Mouse (Mus musculus): ENCODE measurements at regions not wholly inside any gene's neighbourhood (a gene's known extent, or its start where the extent isn't known, plus 50 kb on each side); places are given as distances from the start of the nearest gene placed in this dataset.

- H3K27me3 ChIP-seq (replicated peaks; ENCODE audit: control insufficient read depth, insufficient read depth, low read length): no peaks in the 10 kb centered on the region
- H3K36me3 ChIP-seq (ENCODE audit: control insufficient read depth, insufficient read depth, low read length): no peaks in the 10 kb centered on the region
- no peak for DNase-seq
- no peak for TF ChIP-seq CTCF (conservative IDR thresholded peaks at IDR 0.05; ENCODE audit: insufficient read depth, insufficient read length, low read depth, low read length)
- no peak for TF ChIP-seq POLR2A (IDR thresholded peaks at IDR 0.05; ENCODE audit: low read depth, low read length)
- 23% methylated on average over 1 of the region's 1 CpGs for WGBS
- H3K27ac ChIP-seq (ENCODE audit: insufficient read depth, low read depth, low read length): no peak overlapping the region
- no peaks in the 10 kb centered on the region for H3K4me1 ChIP-seq (ENCODE audit: control insufficient read depth, insufficient read depth, low read length)
- H3K4me3 ChIP-seq (ENCODE audit: insufficient read depth, low read depth, low read length): no peak overlapping the region
Measured at GRCm38 (mm10) chr13:85506875-85507274, 217.9 kb upstream of the Rasa1 start.

GRCm38 (mm10) chr13:85506030-85506429 lies 217.1 kb upstream of the Rasa1 start:
- H3K27ac ChIP-seq (ENCODE audit: insufficient read depth, low read depth, low read length): no peak overlapping the region
- H3K4me3 ChIP-seq (ENCODE audit: insufficient read depth, low read depth, low read length): no peak overlapping the region
- WGBS: 68% methylated on average over 1 of the region's 1 CpGs
- no peaks in the 10 kb centered on the region for H3K27me3 ChIP-seq (replicated peaks; ENCODE audit: control insufficient read depth, insufficient read depth, low read length)
- TF ChIP-seq POLR2A (IDR thresholded peaks at IDR 0.05; ENCODE audit: low read depth, low read length): no peak
- no peak for TF ChIP-seq CTCF (conservative IDR thresholded peaks at IDR 0.05; ENCODE audit: insufficient read depth, insufficient read length, low read depth, low read length)
- H3K36me3 ChIP-seq (ENCODE audit: control insufficient read depth, insufficient read depth, low read length): no peaks in the 10 kb centered on the region
- no peaks in the 10 kb centered on the region for H3K4me1 ChIP-seq (ENCODE audit: control insufficient read depth, insufficient read depth, low read length)
- no peak for DNase-seq

DNA sequence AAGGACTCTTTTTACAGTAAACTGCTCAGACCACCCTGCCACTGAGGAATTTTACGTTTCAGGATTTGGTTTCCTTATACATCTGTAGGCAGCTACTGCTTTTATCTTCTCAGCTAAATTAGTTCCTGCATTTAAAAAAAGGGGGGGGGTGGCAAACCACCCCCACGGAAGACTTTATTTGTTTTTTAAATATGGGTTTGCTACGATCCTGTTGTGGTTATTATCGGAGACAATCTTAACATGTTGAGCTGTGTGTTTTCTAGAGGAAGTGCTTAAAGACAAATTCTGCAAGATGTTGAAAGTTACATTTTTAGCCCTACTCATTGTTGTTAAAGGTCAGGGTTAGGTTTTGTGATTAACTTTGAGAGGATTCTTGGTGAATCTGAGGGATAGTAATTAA lies 216.1 kb upstream of the Rasa1 start:
- Histone ChIP-seq H3K4me1 (ENCODE audit: control insufficient read depth, insufficient read depth, low read length) (no peaks in the 10 kb centered on the region), H3K27me3 (replicated peaks; ENCODE audit: control insufficient read depth, insufficient read depth, low read length) (no peaks in the 10 kb centered on the region), H3K4me3 (ENCODE audit: insufficient read depth, low read depth, low read length) (no peak overlapping the region), H3K27ac (ENCODE audit: insufficient read depth, low read depth, low read length) (no peak overlapping the region), H3K36me3 (ENCODE audit: control insufficient read depth, insufficient read depth, low read length) (no peaks in the 10 kb centered on the region)
- DNase-seq: no peak
- WGBS: 31% methylated on average over 4 of the region's 4 CpGs
- TF ChIP-seq POLR2A (IDR thresholded peaks at IDR 0.05; ENCODE audit: low read depth, low read length): no peak

- H3K36me3 ChIP-seq (ENCODE audit: control insufficient read depth, insufficient read depth, low read length): no peaks in the 10 kb centered on the region
- no peaks in the 10 kb centered on the region for H3K4me1 ChIP-seq (ENCODE audit: control insufficient read depth, insufficient read depth, low read length)
- no peak overlapping the region for H3K27ac ChIP-seq (ENCODE audit: insufficient read depth, low read depth, low read length)
- TF ChIP-seq CTCF (conservative IDR thresholded peaks at IDR 0.05; ENCODE audit: insufficient read depth, insufficient read length, low read depth, low read length) (no peak), POLR2A (IDR thresholded peaks at IDR 0.05; ENCODE audit: low read depth, low read length) (no peak)
- no peaks in the 10 kb centered on the region for H3K27me3 ChIP-seq (replicated peaks; ENCODE audit: control insufficient read depth, insufficient read depth, low read length)
- WGBS: 29% methylated on average over 4 of the region's 4 CpGs
- no peak overlapping the region for H3K4me3 ChIP-seq (ENCODE audit: insufficient read depth, low read depth, low read length)
- no peak for DNase-seq
Measured at GRCm38 (mm10) chr13:85504001-85504400, 215.1 kb upstream of the Rasa1 start.

- Histone ChIP-seq H3K27me3 (replicated peaks; ENCODE audit: control insufficient read depth, insufficient read depth, low read length) (no peaks in the 10 kb centered on the region), H3K4me3 (ENCODE audit: insufficient read depth, low read depth, low read length) (no peak overlapping the region), H3K4me1 (ENCODE audit: control insufficient read depth, insufficient read depth, low read length) (no peaks in the 10 kb centered on the region), H3K36me3 (ENCODE audit: control insufficient read depth, insufficient read depth, low read length) (no peaks in the 10 kb centered on the region), H3K27ac (ENCODE audit: insufficient read depth, low read depth, low read length) (no peak overlapping the region)
- TF ChIP-seq POLR2A (IDR thresholded peaks at IDR 0.05; ENCODE audit: low read depth, low read length): no peak
- no peak for TF ChIP-seq CTCF (conservative IDR thresholded peaks at IDR 0.05; ENCODE audit: insufficient read depth, insufficient read length, low read depth, low read length)
- WGBS: 69% methylated on average over 2 of the region's 2 CpGs
- DNase-seq: no peak
Measured at GRCm38 (mm10) chr13:85498696-85499095, 209.8 kb upstream of the Rasa1 start.

- no peaks in the 10 kb centered on the region for H3K4me1 ChIP-seq (ENCODE audit: control insufficient read depth, insufficient read depth, low read length)
- no peak overlapping the region for H3K4me3 ChIP-seq (ENCODE audit: insufficient read depth, low read depth, low read length)
- H3K27me3 ChIP-seq (replicated peaks; ENCODE audit: control insufficient read depth, insufficient read depth, low read length): no peaks in the 10 kb centered on the region
- H3K36me3 ChIP-seq (ENCODE audit: control insufficient read depth, insufficient read depth, low read length): no peaks in the 10 kb centered on the region
- H3K27ac ChIP-seq (ENCODE audit: insufficient read depth, low read depth, low read length): no peak overlapping the region
- 27% methylated on average over 3 of the region's 3 CpGs for WGBS
- TF ChIP-seq POLR2A (IDR thresholded peaks at IDR 0.05; ENCODE audit: low read depth, low read length): no peak
- TF ChIP-seq CTCF (conservative IDR thresholded peaks at IDR 0.05; ENCODE audit: insufficient read depth, insufficient read length, low read depth, low read length): no peak
- no peak for DNase-seq
Measured at GRCm38 (mm10) chr13:85484790-85485189, 195.9 kb upstream of the Rasa1 start.

- H3K27ac ChIP-seq (ENCODE audit: insufficient read depth, low read depth, low read length): no peak overlapping the region
- H3K4me3 ChIP-seq (ENCODE audit: insufficient read depth, low read depth, low read length): no peak overlapping the region
- TF ChIP-seq POLR2A (IDR thresholded peaks at IDR 0.05; ENCODE audit: low read depth, low read length): no peak
- TF ChIP-seq CTCF (conservative IDR thresholded peaks at IDR 0.05; ENCODE audit: insufficient read depth, insufficient read length, low read depth, low read length): no peak
- no peak for DNase-seq
- no peaks in the 10 kb centered on the region for H3K4me1 ChIP-seq (ENCODE audit: control insufficient read depth, insufficient read depth, low read length)
- no peaks in the 10 kb centered on the region for H3K27me3 ChIP-seq (replicated peaks; ENCODE audit: control insufficient read depth, insufficient read depth, low read length)
- no peaks in the 10 kb centered on the region for H3K36me3 ChIP-seq (ENCODE audit: control insufficient read depth, insufficient read depth, low read length)
Measured at GRCm38 (mm10) chr13:85483348-85483747, 194.4 kb upstream of the Rasa1 start.

DNA sequence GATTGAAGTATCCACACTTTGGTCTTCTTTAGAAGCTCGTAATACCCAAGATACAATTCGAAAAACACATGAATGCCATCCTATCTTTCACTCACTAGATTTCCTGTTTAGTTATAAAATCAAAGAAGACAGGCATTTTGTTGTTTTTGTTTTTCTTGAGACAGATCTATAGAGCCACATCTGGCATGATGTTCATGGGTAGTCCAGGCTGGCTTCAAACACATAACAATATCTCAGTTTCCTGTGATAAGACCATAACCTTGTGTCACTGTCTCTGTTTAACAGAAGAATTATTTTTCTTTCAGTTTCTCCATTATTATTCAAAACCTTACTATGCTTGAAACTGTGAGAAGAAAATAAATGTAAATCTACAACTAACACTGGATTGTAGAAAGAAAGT lies 190.5 kb upstream of the Rasa1 start:
- H3K27ac ChIP-seq (ENCODE audit: insufficient read depth, low read depth, low read length): no peak overlapping the region
- H3K4me1 ChIP-seq (ENCODE audit: control insufficient read depth, insufficient read depth, low read length): no peaks in the 10 kb centered on the region
- no peaks in the 10 kb centered on the region for H3K36me3 ChIP-seq (ENCODE audit: control insufficient read depth, insufficient read depth, low read length)
- WGBS: 85% methylated on average over 2 of the region's 2 CpGs
- no peak for TF ChIP-seq CTCF (conservative IDR thresholded peaks at IDR 0.05; ENCODE audit: insufficient read depth, insufficient read length, low read depth, low read length)
- no peak for TF ChIP-seq POLR2A (IDR thresholded peaks at IDR 0.05; ENCODE audit: low read depth, low read length)
- DNase-seq: no peak
- no peaks in the 10 kb centered on the region for H3K27me3 ChIP-seq (replicated peaks; ENCODE audit: control insufficient read depth, insufficient read depth, low read length)
- no peak overlapping the region for H3K4me3 ChIP-seq (ENCODE audit: insufficient read depth, low read depth, low read length)
